Mouse (Mus musculus): ENCODE measurements around the gene Atg9b. TPM values are rescaled to one million over a fixed set of nuclear protein-coding genes. Genes with fewer than 3 reads are reported as not detected.
"Not testable (repeated sequence)": the region's sequence is repeated elsewhere in the genome, so short reads cannot be mapped to it uniquely, and the experiment has no call there.

The Atg9b gene
- polyA plus RNA-seq, 1 experiment from 2014 or later = 0.58 TPM

- ATAC-seq (ENCODE audit: insufficient read depth) = no peak
- H3K4me1 ChIP-seq (replicated peaks) = peaks cover 16% of the 10 kb centered on the region
- no peaks in the 10 kb centered on the region for H3K9me3 ChIP-seq (replicated peaks)
- H3K36me3 ChIP-seq (replicated peaks) = peaks cover 16% of the 10 kb centered on the region
- WGBS (ENCODE audit: insufficient replicate concordance) = 60% methylated on average over 3 of the region's 3 CpGs
- H3K4me2 ChIP-seq = no peak overlapping the region
- H3K27ac ChIP-seq (replicated peaks) = no peak overlapping the region
- no peak overlapping the region for H3K9ac ChIP-seq
- no peak overlapping the region for H3K4me3 ChIP-seq (replicated peaks)
- no peaks in the 10 kb centered on the region for H3K27me3 ChIP-seq
These were observed 13.5 kb upstream of the Atg9b start for GRCm38 (mm10) chr5:24405389-24405876.

- WGBS (ENCODE audit: insufficient replicate concordance) = 55% methylated on average over 6 of the region's 6 CpGs
- H3K27me3 ChIP-seq = no peaks in the 10 kb centered on the region
- H3K4me1 ChIP-seq (replicated peaks) = peaks cover 16% of the 10 kb centered on the region
- no peak overlapping the region for H3K4me3 ChIP-seq (replicated peaks)
- peaks cover 16% of the 10 kb centered on the region for H3K36me3 ChIP-seq (replicated peaks)
- H3K9me3 ChIP-seq (replicated peaks) = no peaks in the 10 kb centered on the region
- no peak overlapping the region for H3K27ac ChIP-seq (replicated peaks)
- ATAC-seq (ENCODE audit: insufficient read depth) = no peak
- no peak overlapping the region for H3K4me2 ChIP-seq
- no peak overlapping the region for H3K9ac ChIP-seq
These were observed 12.8 kb upstream of the Atg9b start for GRCm38 (mm10) chr5:24404594-24405360.

GRCm38 (mm10) chr5:24401969-24402368 is 10.0 kb upstream of the Atg9b start:
- 74% methylated on average over 9 of the region's 9 CpGs for WGBS (ENCODE audit: insufficient replicate concordance)
- H3K4me3 ChIP-seq (replicated peaks) = no peak overlapping the region
- H3K36me3 ChIP-seq (replicated peaks) = peaks cover 16% of the 10 kb centered on the region
- no peak overlapping the region for H3K9ac ChIP-seq
- no peak overlapping the region for H3K4me2 ChIP-seq
- H3K9me3 ChIP-seq (replicated peaks) = no peaks in the 10 kb centered on the region
- no peak for ATAC-seq (ENCODE audit: insufficient read depth)
- H3K27ac ChIP-seq (replicated peaks) = no peak overlapping the region
- peaks cover 16% of the 10 kb centered on the region for H3K4me1 ChIP-seq (replicated peaks)
- no peaks in the 10 kb centered on the region for H3K27me3 ChIP-seq

GRCm38 (mm10) chr5:24400911-24401605 is 9.1 kb upstream of the Atg9b start:
- Histone ChIP-seq H3K4me3 (replicated peaks) (no peak overlapping the region), H3K4me1 (replicated peaks) (peaks cover 16% of the 10 kb centered on the region), H3K36me3 (replicated peaks) (peaks cover 16% of the 10 kb centered on the region), H3K27ac (replicated peaks) (no peak overlapping the region), H3K9me3 (replicated peaks) (no peaks in the 10 kb centered on the region), H3K4me2 (no peak overlapping the region), H3K27me3 (no peaks in the 10 kb centered on the region), H3K9ac (no peak overlapping the region)
- ATAC-seq (ENCODE audit: insufficient read depth) = no peak
- WGBS (ENCODE audit: insufficient replicate concordance) = 82% methylated on average over 5 of the region's 5 CpGs

- Histone ChIP-seq H3K27me3 (no peaks in the 10 kb centered on the region), H3K9ac (no peak overlapping the region), H3K4me1 (replicated peaks) (peaks cover 18% of the 10 kb centered on the region), H3K4me2 (no peak overlapping the region), H3K4me3 (replicated peaks) (no peak overlapping the region), H3K9me3 (replicated peaks) (no peaks in the 10 kb centered on the region), H3K27ac (replicated peaks) (no peak overlapping the region), H3K36me3 (replicated peaks) (peaks cover 16% of the 10 kb centered on the region)
- no peak for ATAC-seq (ENCODE audit: insufficient read depth)
- WGBS (ENCODE audit: insufficient replicate concordance) = 73% methylated on average over 11 of the region's 11 CpGs
These were observed 8.4 kb upstream of the Atg9b start for GRCm38 (mm10) chr5:24400362-24400761.

- WGBS (ENCODE audit: insufficient replicate concordance) = 81% methylated on average over 10 of the region's 10 CpGs
These were observed 7.7 kb upstream of the Atg9b start for GRCm38 (mm10) chr5:24399686-24400085.

GRCm38 (mm10) chr5:24396254-24396653 is 4.3 kb upstream of the Atg9b start:
- peaks cover 29% of the 10 kb centered on the region for H3K4me1 ChIP-seq (replicated peaks)
- not testable (repeated sequence) for H3K27me3 ChIP-seq; H3K27ac ChIP-seq (replicated peaks); H3K9ac ChIP-seq; H3K9me3 ChIP-seq (replicated peaks); H3K36me3 ChIP-seq (replicated peaks); H3K4me3 ChIP-seq (replicated peaks); H3K4me2 ChIP-seq; ATAC-seq (ENCODE audit: insufficient read depth)
- 74% methylated on average over 6 of the region's 6 CpGs for WGBS (ENCODE audit: insufficient replicate concordance)

More at GRCm38 (mm10) chr5:24399686-24400085, 7.7 kb upstream of the Atg9b start:
- Histone ChIP-seq H3K27me3 (no peaks in the 10 kb centered on the region), H3K4me3 (replicated peaks) (no peak overlapping the region), H3K4me1 (replicated peaks) (peaks cover 19% of the 10 kb centered on the region), H3K4me2 (no peak overlapping the region), H3K36me3 (replicated peaks) (peaks cover 16% of the 10 kb centered on the region), H3K9ac (no peak overlapping the region), H3K9me3 (replicated peaks) (no peaks in the 10 kb centered on the region), H3K27ac (replicated peaks) (no peak overlapping the region)
- no peak for ATAC-seq (ENCODE audit: insufficient read depth)

GRCm38 (mm10) chr5:24394165-24394894 is 2.4 kb upstream of the Atg9b start:
- no peaks in the 10 kb centered on the region for H3K9me3 ChIP-seq (replicated peaks)
- ATAC-seq (ENCODE audit: insufficient read depth) = peak; percentile 96
- H3K4me3 ChIP-seq (replicated peaks) = peak overlapping the region; percentile 71
- H3K27ac ChIP-seq (replicated peaks) = peak overlapping the region; percentile 78
- WGBS (ENCODE audit: insufficient replicate concordance) = 1% methylated on average over 36 of the region's 36 CpGs
- H3K9ac ChIP-seq = peak overlapping the region; percentile 58
- H3K4me2 ChIP-seq = peak overlapping the region; percentile 77
- peaks cover 36% of the 10 kb centered on the region for H3K4me1 ChIP-seq (replicated peaks)
- H3K36me3 ChIP-seq (replicated peaks) = no peaks in the 10 kb centered on the region
- H3K27me3 ChIP-seq = peaks cover under 1% of the 10 kb centered on the region; the same call in 1 of the 2 replicates

- Histone ChIP-seq H3K36me3 (replicated peaks) (no peaks in the 10 kb centered on the region), H3K9me3 (replicated peaks) (no peaks in the 10 kb centered on the region), H3K4me3 (replicated peaks) (peak within 1 kb of the TSS; percentile 71), H3K27ac (replicated peaks) (peak within 1 kb of the TSS; percentile 78), H3K4me1 (replicated peaks) (peaks cover 42% of the 10 kb centered on the region), H3K27me3 (peaks cover 8% of the 10 kb centered on the region), H3K4me2 (peak within 1 kb of the TSS; percentile 77), H3K9ac (peak within 1 kb of the TSS; percentile 58)
- WGBS (ENCODE audit: insufficient replicate concordance) = 12% methylated on average over 7 of the region's 7 CpGs
- no peak for ATAC-seq (ENCODE audit: insufficient read depth)
These were observed 1.6 kb upstream of the Atg9b start, which contains the start of gene Abcb8 for GRCm38 (mm10) chr5:24393392-24393997. Gene Abcb8 (plus strand): TSS chr5:24393663.

- peaks cover 16% of the 10 kb centered on the region for H3K27me3 ChIP-seq
- H3K9ac ChIP-seq = no peak overlapping the region
- H3K27ac ChIP-seq (replicated peaks) = no peak overlapping the region
- ATAC-seq (ENCODE audit: insufficient read depth) = no peak
- no peaks in the 10 kb centered on the region for H3K36me3 ChIP-seq (replicated peaks)
- 65% methylated on average over 7 of the region's 7 CpGs for WGBS (ENCODE audit: insufficient replicate concordance)
- no peaks in the 10 kb centered on the region for H3K9me3 ChIP-seq (replicated peaks)
- H3K4me1 ChIP-seq (replicated peaks) = peaks cover 48% of the 10 kb centered on the region
- H3K4me2 ChIP-seq = no peak overlapping the region
- H3K4me3 ChIP-seq (replicated peaks) = no peak overlapping the region
These were observed 781 bp upstream of the Atg9b start for GRCm38 (mm10) chr5:24392724-24393123.

Measured in liver, embryonic 15.5 days (tissue).